Mouse (Mus musculus) erythroblast, adult 5-6 weeks (primary cell): ENCODE data around the gene Fa2h. TPM values are rescaled to one million over a fixed set of nuclear protein-coding genes. Genes with fewer than 3 reads are reported as not detected.

Experiments used
- ATAC-seq: replicated peaks from 2 replicates; pipeline ENCODE4 v1.8.0; 2016; ENCODE audit warnings: moderate number of reproducible peaks, mild to moderate bottlenecking, moderate TSS enrichment, inconsistent platforms; ENCODE audit not compliant: poor library complexity, low FRiP score, severe bottlenecking
- total RNA-seq, 2 experiments: library from RNA; stranded (forward) in 1 of 2; stranded (reverse) in 1 of 2; fragments of 150-400 nt in 1 of 2; fragments of 200-764, 138-1000 nt in 1 of 2; gene quantifications; 2 replicates each; pipeline versions ENCODE4 v1.2.3 to v1.2.4; 2015 to 2017; ENCODE audit warnings: low replicate concordance in 2 of 2

Fa2h gene
- not detected in 2 replicates for total RNA-seq (2015; ENCODE audit: low replicate concordance)
- not detected in 2 replicates for total RNA-seq (2017; ENCODE audit: low replicate concordance)

GRCm38 (mm10) chr8:111393391-111394363 lies at the start of gene Fa2h:
Gene Fa2h, minus strand, starts transcription at chr8:111393824.
- peak; percentile 85 for ATAC-seq

- ATAC-seq = no peak; the same call in 1 of the 2 replicates
These were observed 45.6 kb upstream of the Fa2h start for GRCm38 (mm10) chr8:111439189-111439588.

GRCm38 (mm10) chr8:111435071-111435828 lies 41.6 kb upstream of the Fa2h start:
- no peak for ATAC-seq

GRCm38 (mm10) chr8:111424646-111425045 lies 31.0 kb upstream of the Fa2h start:
- ATAC-seq = no peak

GRCm38 (mm10) chr8:111424181-111424580 lies 30.6 kb upstream of the Fa2h start:
- no peak for ATAC-seq

- ATAC-seq = no peak
These were observed 29.0 kb upstream of the Fa2h start for GRCm38 (mm10) chr8:111422614-111423013.

GRCm38 (mm10) chr8:111419171-111419570 lies 25.5 kb upstream of the Fa2h start:
- no peak for ATAC-seq

- ATAC-seq = 0 out of 2 replicates have a peak, but pooled peaks have one; percentile 58
These were observed 25.0 kb upstream of the Fa2h start for GRCm38 (mm10) chr8:111418601-111419000.

- no peak for ATAC-seq
These were observed 23.6 kb upstream of the Fa2h start for GRCm38 (mm10) chr8:111417222-111417621.

- ATAC-seq = 0 out of 2 replicates have a peak, but pooled peaks have one; percentile 52
These were observed 9.8 kb upstream of the Fa2h start for GRCm38 (mm10) chr8:111403391-111403790.

- no peak for ATAC-seq
These were observed 2.4 kb downstream of the Fa2h start for GRCm38 (mm10) chr8:111391268-111391667.

- no peak for ATAC-seq
These were observed 2.8 kb downstream of the Fa2h start for GRCm38 (mm10) chr8:111390837-111391236.

- ATAC-seq = no peak
These were observed 4.0 kb downstream of the Fa2h start for GRCm38 (mm10) chr8:111389581-111389980.

GRCm38 (mm10) chr8:111385915-111386314 lies 7.7 kb downstream of the Fa2h start:
- no peak for ATAC-seq

GRCm38 (mm10) chr8:111384628-111385027 lies 9.0 kb downstream of the Fa2h start:
- no peak for ATAC-seq

- ATAC-seq = no peak
These were observed 18.4 kb downstream of the Fa2h start for GRCm38 (mm10) chr8:111375192-111375591.

- ATAC-seq = no peak
These were observed 23.9 kb downstream of the Fa2h start for GRCm38 (mm10) chr8:111369711-111370110.

GRCm38 (mm10) chr8:111367350-111367749 lies 26.3 kb downstream of the Fa2h start:
- ATAC-seq = no peak

- ATAC-seq = no peak
These were observed 26.9 kb downstream of the Fa2h start for GRCm38 (mm10) chr8:111366610-111367234.

GRCm38 (mm10) chr8:111363489-111363888 lies 30.1 kb downstream of the Fa2h start:
- no peak for ATAC-seq
